Mouse (Mus musculus): Measurements from ENCODE around the gene Tmem100. TPM values are rescaled to one million over a fixed set of nuclear protein-coding genes. Genes with fewer than 3 reads are reported as not detected.

The Tmem100 gene
- polyA plus RNA-seq, 1 experiment from 2014 or later: 5.7 TPM

DNA sequence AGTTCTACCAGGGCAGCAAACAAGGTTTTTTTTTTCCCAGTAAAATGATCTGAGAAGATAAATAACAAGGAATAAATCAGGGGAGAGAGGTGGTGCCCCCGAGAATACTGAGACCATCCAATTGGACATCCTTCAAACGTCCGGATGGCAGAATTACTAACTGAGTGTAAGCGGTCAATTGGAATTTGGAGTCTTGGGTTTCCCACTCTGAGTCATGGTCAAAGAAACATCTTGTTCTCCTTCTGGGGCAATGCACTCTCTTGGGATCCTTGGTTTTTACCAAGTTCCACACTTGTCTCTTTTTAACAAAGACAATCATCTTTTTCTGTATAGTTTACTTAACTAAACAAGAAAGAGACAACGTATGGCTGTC is 3.4 kb upstream of the Tmem100 start:
- no peak for ATAC-seq (replicated peaks)
- Histone ChIP-seq H3K27ac (replicated peaks) (no peak overlapping the region), H3K9ac (replicated peaks) (no peak overlapping the region), H3K9me3 (no peaks in the 10 kb centered on the region), H3K4me1 (peaks cover 14% of the 10 kb centered on the region), H3K36me3 (no peaks in the 10 kb centered on the region), H3K4me2 (replicated peaks) (no peak overlapping the region), H3K27me3 (no peaks in the 10 kb centered on the region), H3K4me3 (no peak overlapping the region)
- WGBS: 73% methylated on average over 5 of the region's 5 CpGs

DNA sequence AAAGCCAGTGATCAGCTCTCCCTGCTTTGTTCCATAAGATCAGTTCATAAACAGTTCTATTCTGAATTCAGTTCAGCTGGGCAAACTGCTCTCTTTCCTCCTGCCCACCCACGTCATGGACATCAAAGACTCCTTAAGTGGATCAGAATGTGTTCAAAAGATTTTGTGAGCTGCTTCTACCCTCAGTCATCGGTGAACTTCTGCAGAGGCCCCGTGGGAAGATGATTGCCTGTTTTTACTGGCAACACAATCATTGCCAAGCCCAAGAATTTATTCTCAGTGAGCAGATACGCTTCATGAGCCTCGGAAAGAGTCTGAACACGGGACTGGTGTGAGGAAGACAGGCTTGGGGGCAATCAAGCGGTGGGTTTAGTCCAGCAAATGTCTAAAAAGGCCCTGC is 2.9 kb upstream of the Tmem100 start:
- no peak for ATAC-seq (replicated peaks)
- Histone ChIP-seq H3K4me2 (replicated peaks) (no peak overlapping the region), H3K9ac (replicated peaks) (no peak overlapping the region), H3K9me3 (no peaks in the 10 kb centered on the region), H3K4me3 (no peak overlapping the region), H3K27me3 (no peaks in the 10 kb centered on the region), H3K27ac (replicated peaks) (no peak overlapping the region), H3K36me3 (no peaks in the 10 kb centered on the region), H3K4me1 (peaks cover 14% of the 10 kb centered on the region)
- WGBS: 54% methylated on average over 7 of the region's 7 CpGs

DNA sequence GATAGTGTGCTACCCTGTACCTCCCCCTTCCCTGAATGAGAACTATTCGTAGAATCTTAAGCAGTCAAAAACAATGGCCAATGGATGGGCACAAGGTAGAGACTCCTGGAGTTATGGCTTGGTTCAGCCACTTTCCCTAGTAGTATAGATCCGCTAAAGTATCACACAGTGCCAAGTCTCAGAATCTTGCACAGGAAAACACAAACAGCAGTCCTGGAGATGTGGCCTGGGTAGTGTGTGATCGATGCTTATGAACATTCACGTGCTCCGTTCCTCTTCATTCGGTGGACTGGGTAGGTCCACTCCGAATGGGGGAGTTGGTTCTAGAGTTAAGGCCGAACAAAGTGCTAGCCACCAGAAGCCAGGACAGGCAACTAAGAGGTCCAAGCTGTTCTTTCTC is 1.4 kb upstream of the Tmem100 start:
- H3K9me3 ChIP-seq: no peaks in the 10 kb centered on the region
- no peak overlapping the region for H3K9ac ChIP-seq (replicated peaks)
- H3K36me3 ChIP-seq: no peaks in the 10 kb centered on the region
- WGBS: 88% methylated on average over 8 of the region's 8 CpGs
- H3K4me3 ChIP-seq: no peak overlapping the region
- H3K4me1 ChIP-seq: peaks cover 14% of the 10 kb centered on the region
- ATAC-seq (replicated peaks): no peak
- no peak overlapping the region for H3K27ac ChIP-seq (replicated peaks)
- no peak overlapping the region for H3K4me2 ChIP-seq (replicated peaks)
- H3K27me3 ChIP-seq: no peaks in the 10 kb centered on the region

DNA sequence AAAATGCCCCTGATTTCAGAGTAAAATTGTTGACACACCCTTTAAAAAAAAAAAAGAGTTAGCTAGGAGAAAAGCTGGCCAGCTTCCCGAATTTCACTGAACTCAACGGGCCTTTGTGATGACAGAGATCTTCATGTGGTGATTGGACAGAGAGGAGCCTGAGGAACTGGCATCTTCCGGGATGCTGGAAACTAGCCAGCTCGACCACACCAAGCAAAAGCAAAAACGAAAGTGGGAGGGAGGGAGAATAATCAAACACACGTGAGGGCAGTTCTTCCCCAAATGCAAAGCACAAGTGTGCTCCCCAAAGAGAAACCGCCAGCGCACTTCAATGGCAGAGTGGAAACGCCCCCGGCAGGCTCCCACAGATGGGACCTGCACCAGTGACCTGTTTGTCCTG is 794 bp upstream of the Tmem100 start:
- ATAC-seq (replicated peaks): 0 out of 2 replicates have a peak, but pooled peaks have one; percentile 32
- H3K4me3 ChIP-seq: peak overlapping the region; percentile 17

DNA sequence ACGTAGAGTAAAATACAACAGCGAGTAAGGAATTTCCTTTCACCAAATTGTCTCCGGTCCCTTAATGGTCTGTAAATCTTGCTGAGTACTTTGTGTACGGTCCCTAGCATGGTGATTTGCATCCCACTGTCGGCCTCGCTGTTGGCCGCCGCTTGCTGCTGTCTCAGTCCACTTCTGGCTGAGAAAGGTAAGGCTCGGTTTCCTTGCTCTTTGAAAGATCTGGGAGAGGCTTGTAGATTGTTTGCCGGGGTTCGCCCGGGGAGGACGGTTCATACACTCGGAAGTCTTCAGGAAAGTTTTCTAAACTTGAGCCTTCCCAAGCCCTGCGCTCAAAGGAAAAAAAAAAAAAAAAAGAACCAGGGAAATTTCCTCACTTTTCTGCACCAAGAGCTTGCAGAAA is 409 bp downstream of the Tmem100 start:
- ATAC-seq (replicated peaks): no peak
- no peaks in the 10 kb centered on the region for H3K36me3 ChIP-seq
- H3K27me3 ChIP-seq: no peaks in the 10 kb centered on the region
- H3K4me1 ChIP-seq: peaks cover 14% of the 10 kb centered on the region
- no peaks in the 10 kb centered on the region for H3K9me3 ChIP-seq
- no peak overlapping the region for H3K27ac ChIP-seq (replicated peaks)
- H3K4me2 ChIP-seq (replicated peaks): peak overlapping the region; percentile 50
- H3K9ac ChIP-seq (replicated peaks): no peak overlapping the region
- H3K4me3 ChIP-seq: peak overlapping the region; percentile 35
- 1% methylated on average over 15 of the region's 15 CpGs for WGBS

More for the DNA sequence above, 794 bp upstream of the Tmem100 start:
- 28% methylated on average over 10 of the region's 10 CpGs for WGBS
- no peak overlapping the region for H3K9ac ChIP-seq (replicated peaks)
- H3K4me2 ChIP-seq (replicated peaks): peak overlapping the region; percentile 50
- H3K27ac ChIP-seq (replicated peaks): no peak overlapping the region
- no peaks in the 10 kb centered on the region for H3K36me3 ChIP-seq
- no peaks in the 10 kb centered on the region for H3K9me3 ChIP-seq
- H3K27me3 ChIP-seq: no peaks in the 10 kb centered on the region
- H3K4me1 ChIP-seq: peaks cover 14% of the 10 kb centered on the region

DNA sequence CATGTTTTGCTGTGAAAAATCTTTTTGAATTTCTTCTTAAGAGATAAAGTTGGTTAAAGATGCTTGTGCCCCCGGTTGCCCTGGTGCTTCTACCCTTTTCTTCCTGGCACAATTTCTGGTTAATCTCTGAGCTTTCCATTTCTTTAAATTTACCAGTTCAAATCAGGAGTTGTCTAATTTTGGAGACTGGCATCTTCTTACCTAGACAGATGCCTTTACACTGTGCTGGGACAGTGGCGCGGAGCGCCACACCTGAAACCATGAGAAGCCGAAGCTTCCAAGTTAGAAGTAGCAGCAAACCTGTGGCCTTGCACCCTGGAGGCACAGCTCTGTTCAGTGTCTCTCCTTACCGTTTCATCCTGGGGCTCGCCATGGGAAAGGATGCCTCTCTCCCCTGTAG is 928 bp downstream of the Tmem100 start:
- no peak for ATAC-seq (replicated peaks)
- Histone ChIP-seq H3K27ac (replicated peaks) (no peak overlapping the region), H3K4me2 (replicated peaks) (peak overlapping the region; percentile 50), H3K4me3 (peak overlapping the region; percentile 35), H3K27me3 (no peaks in the 10 kb centered on the region), H3K4me1 (peaks cover 14% of the 10 kb centered on the region), H3K9me3 (no peaks in the 10 kb centered on the region), H3K9ac (replicated peaks) (no peak overlapping the region), H3K36me3 (no peaks in the 10 kb centered on the region)
- 43% methylated on average over 7 of the region's 7 CpGs for WGBS

DNA sequence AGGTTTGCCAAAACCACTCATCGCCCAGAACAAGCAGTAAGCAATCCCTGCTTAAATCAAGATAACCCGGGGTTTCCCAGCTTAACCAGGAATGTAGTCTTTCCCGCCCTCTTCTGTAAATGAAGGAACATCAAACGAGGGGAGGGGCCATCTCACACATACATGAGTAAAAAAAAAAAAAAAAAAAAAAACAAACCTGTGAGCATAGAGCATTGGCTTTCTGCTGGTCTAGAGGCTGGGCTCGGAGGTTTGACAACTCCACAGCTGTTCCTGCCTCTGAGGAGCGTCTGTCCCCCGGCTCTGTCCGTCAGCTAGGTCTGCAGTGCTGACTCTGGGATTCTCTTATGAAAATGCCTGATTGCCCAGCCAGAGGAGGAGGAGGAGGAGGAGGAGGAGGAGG is 2.7 kb downstream of the Tmem100 start:
- Histone ChIP-seq H3K27ac (replicated peaks) (no peak overlapping the region), H3K9ac (replicated peaks) (no peak overlapping the region), H3K27me3 (no peaks in the 10 kb centered on the region), H3K36me3 (no peaks in the 10 kb centered on the region), H3K4me3 (no peak overlapping the region), H3K4me1 (peaks cover 14% of the 10 kb centered on the region), H3K4me2 (replicated peaks) (no peak overlapping the region), H3K9me3 (no peaks in the 10 kb centered on the region)
- ATAC-seq (replicated peaks): no peak
- WGBS: 30% methylated on average over 8 of the region's 8 CpGs

DNA sequence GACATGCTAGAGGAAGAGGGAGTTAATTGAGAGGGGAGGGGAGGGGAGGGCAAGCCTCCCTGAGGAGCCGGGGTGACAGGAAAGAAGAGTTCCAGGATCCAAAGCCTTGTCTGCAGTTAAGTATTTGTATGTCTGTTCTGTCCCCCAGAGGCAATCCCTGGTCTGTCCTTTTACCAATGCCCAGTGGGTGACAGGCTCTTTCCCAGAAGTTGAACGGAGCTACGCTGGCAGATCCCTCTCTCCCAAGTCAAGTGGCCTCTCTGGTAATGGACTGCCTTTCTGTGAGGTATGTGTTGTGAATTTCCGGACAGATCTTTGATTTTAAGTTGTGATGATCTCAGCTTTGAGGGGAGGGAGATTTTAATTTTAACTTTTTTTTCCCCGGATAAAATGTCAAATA is 3.3 kb downstream of the Tmem100 start:
- no peaks in the 10 kb centered on the region for H3K36me3 ChIP-seq
- no peaks in the 10 kb centered on the region for H3K9me3 ChIP-seq
- no peak overlapping the region for H3K27ac ChIP-seq (replicated peaks)
- no peak overlapping the region for H3K9ac ChIP-seq (replicated peaks)
- no peaks in the 10 kb centered on the region for H3K27me3 ChIP-seq
- no peak overlapping the region for H3K4me2 ChIP-seq (replicated peaks)
- peaks cover 14% of the 10 kb centered on the region for H3K4me1 ChIP-seq
- ATAC-seq (replicated peaks): no peak
- no peak overlapping the region for H3K4me3 ChIP-seq
- WGBS: 57% methylated on average over 5 of the region's 5 CpGs

DNA sequence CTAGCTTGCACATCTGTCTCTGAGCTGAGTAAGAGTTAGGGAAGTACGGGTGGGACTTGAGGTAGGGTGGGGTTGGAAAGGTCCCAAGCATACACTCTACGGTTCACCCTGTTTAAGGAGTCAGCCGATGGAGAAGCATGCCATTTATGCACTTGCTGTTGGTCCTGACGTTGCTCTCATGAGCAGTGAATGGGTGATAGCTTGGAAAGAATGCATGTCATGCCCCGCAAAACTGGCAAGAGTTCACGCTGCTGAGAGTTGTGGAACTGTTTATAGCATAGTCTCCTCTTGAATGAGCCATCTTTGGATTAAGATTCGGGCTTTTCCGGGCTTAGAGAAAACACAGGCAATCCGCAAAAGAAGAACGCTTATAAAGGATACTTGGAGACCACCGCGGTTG is 4.5 kb downstream of the Tmem100 start:
- Histone ChIP-seq H3K4me1 (peaks cover 9% of the 10 kb centered on the region), H3K4me2 (replicated peaks) (no peak overlapping the region), H3K27me3 (no peaks in the 10 kb centered on the region), H3K9ac (replicated peaks) (no peak overlapping the region), H3K4me3 (no peak overlapping the region), H3K27ac (replicated peaks) (no peak overlapping the region), H3K9me3 (no peaks in the 10 kb centered on the region), H3K36me3 (no peaks in the 10 kb centered on the region)
- no peak for ATAC-seq (replicated peaks)
- 81% methylated on average over 12 of the region's 12 CpGs for WGBS

DNA sequence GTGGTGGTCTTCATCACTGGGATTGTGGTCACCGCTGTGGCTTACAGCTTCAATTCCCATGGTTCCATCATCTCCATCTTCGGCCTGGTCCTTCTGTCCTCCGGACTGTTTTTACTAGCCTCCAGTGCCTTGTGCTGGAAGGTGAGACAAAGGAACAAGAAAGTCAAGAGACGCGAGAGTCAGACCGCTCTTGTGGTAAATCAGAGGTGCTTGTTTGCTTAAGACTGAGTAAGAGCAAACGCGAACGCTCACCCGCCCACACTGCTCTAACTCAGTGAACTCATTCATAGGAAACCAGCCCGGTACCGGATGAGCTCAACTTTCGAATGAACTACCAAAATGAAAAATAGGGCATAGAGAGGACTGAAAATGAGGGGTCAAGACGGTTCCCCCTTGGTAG is 5.4 kb downstream of the Tmem100 start:
- Histone ChIP-seq H3K36me3 (no peaks in the 10 kb centered on the region), H3K9me3 (no peaks in the 10 kb centered on the region), H3K4me2 (replicated peaks) (no peak overlapping the region), H3K27me3 (no peaks in the 10 kb centered on the region), H3K27ac (replicated peaks) (no peak overlapping the region), H3K4me3 (no peak overlapping the region), H3K4me1 (peaks cover 6% of the 10 kb centered on the region; the same call in 1 of the 2 replicates), H3K9ac (replicated peaks) (no peak overlapping the region)
- no peak for ATAC-seq (replicated peaks)
- 94% methylated on average over 14 of the region's 14 CpGs for WGBS

DNA sequence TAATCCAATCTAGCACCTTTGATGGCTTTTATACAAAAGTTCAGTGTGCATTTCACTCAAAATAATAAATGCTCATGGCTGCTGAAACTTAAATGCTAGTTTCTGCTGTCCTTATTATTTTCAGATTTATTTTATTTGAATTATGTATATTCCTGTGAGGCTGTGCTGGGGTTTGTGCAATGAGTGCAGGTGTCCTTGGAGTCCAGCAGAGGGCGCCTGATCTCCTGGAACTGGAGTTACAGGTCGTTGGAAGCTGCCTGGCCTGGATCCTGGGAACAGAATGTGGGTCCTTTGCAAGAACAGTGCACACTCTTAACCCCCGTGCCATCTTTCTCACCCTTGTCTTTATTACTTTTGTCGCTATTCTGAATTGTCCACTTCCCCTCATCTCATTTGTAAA is 6.3 kb downstream of the Tmem100 start:
- no peak overlapping the region for H3K4me2 ChIP-seq (replicated peaks)
- H3K9ac ChIP-seq (replicated peaks): no peak overlapping the region
- no peak overlapping the region for H3K4me3 ChIP-seq
- no peak overlapping the region for H3K27ac ChIP-seq (replicated peaks)
- no peaks in the 10 kb centered on the region for H3K4me1 ChIP-seq
- H3K27me3 ChIP-seq: no peaks in the 10 kb centered on the region
- no peaks in the 10 kb centered on the region for H3K9me3 ChIP-seq
- no peaks in the 10 kb centered on the region for H3K36me3 ChIP-seq
- no peak for ATAC-seq (replicated peaks)
- WGBS: 93% methylated on average over 4 of the region's 4 CpGs

DNA sequence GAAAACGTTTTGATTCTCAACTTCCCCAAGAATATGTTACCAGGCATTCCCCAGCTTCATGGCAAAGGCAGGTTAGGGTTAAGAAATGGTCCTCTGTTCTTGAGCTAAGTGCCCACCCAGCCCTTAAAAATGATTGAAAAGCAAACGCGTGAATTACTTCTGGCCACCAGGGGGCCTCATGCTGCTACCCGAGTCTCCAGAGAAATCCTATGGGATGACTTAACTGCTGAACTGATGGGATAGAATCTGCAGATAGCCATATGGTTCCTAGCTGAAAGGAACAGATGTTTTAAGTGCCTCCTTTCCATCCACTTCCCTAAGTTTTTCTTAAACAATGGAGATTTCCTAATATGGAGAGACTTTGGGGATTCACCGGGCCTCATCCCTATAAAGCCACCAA is 7.9 kb downstream of the Tmem100 start:
- H3K9me3 ChIP-seq: no peaks in the 10 kb centered on the region
- no peak overlapping the region for H3K4me3 ChIP-seq
- no peaks in the 10 kb centered on the region for H3K27me3 ChIP-seq
- no peaks in the 10 kb centered on the region for H3K36me3 ChIP-seq
- ATAC-seq (replicated peaks): no peak
- H3K4me1 ChIP-seq: no peaks in the 10 kb centered on the region
- no peak overlapping the region for H3K4me2 ChIP-seq (replicated peaks)
- WGBS: 27% methylated on average over 5 of the region's 5 CpGs
- H3K27ac ChIP-seq (replicated peaks): no peak overlapping the region
- H3K9ac ChIP-seq (replicated peaks): no peak overlapping the region

DNA sequence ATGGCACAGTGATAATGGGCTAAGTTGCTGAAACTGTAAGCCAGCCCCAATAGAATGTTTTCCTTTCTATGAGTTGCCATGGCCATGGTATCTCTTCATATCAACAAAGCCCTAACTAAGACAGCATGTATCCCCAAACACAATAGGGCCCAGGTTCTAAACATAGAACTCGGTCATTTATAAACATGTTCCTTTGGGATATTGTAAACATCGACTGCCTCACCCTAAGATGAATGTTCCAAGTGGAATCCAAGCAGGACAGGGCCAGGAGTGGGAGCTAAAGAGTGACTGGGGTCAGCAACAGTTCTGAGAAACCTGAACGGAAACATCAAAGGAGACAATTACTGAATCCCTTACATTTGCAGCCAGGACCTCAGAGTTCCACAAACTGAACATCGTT is 14.3 kb downstream of the Tmem100 start:
- WGBS: 92% methylated on average over 4 of the region's 4 CpGs
- ATAC-seq (replicated peaks): no peak
- no peaks in the 10 kb centered on the region for H3K4me1 ChIP-seq

More for the DNA sequence above, 14.3 kb downstream of the Tmem100 start:
- Histone ChIP-seq H3K9ac (replicated peaks) (no peak overlapping the region), H3K36me3 (no peaks in the 10 kb centered on the region), H3K4me3 (no peak overlapping the region), H3K9me3 (no peaks in the 10 kb centered on the region), H3K27ac (replicated peaks) (no peak overlapping the region), H3K27me3 (no peaks in the 10 kb centered on the region), H3K4me2 (replicated peaks) (no peak overlapping the region)
